Mouse (Mus musculus) adipocyte (in vitro differentiated cells): ENCODE measurements around the gene Fbrs.
"Not testable (repeated sequence)": the region's sequence is repeated elsewhere in the genome, so short reads cannot be mapped to it uniquely, and the experiment has no call there.

ENCODE experiments used
- DNase-seq: peaks from one replicate; pipeline ENCODE4 v3.0.0-alpha.2; 2016; ENCODE audit warnings: low spot score

Fbrs gene

GRCm38 (mm10) chr7:127476336-127476735 is 2.7 kb upstream of the Fbrs start:
- no peak for DNase-seq

- no peak for DNase-seq
These were observed 2.1 kb upstream of the Fbrs start for GRCm38 (mm10) chr7:127476855-127477254.

GRCm38 (mm10) chr7:127477687-127478634 is 1.0 kb upstream of the Fbrs start:
- peak; percentile 99 for DNase-seq

DNA sequence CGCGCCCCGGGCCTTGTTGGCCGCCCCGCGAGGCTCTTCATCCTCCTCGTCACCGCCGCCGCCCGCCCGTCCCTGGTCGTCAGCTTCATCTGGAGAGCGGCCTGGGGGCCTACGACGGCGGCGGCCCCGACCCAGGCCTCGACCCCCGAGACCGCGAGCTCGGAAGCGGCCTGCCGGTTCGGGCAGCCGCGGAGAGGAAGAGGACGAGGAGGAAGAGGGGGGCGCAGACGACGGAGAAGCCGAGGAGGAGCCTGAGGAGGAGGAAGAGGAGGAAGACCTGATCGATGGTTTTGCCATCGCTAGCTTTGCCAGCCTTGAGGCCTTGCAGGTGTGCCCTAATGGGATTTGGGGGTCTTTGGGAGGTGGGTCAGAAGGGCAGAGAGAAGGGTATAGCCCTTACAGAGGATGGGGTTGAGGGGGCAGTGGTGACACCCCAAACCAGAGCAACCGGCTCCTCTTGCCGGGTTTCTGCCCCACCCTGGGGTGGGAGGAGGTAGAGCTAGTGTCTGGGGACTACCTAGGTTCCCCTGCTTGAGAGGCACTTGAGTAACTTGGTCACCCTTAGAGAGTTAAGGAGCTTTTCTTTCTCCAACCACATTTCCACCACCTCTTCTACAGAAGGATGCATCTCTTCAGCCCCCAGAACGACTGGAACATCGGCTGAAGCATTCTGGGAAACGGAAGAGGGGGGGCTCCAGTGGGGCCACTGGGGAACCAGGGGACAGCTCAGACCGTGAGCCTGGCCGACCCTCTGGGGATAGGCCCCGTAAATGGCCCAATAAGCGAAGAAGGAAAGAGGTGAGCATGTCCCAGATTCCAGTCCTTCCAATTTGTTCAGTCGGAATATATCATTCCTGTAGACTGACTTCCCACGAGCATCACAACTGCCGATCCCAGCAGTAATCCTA is 573 bp downstream of the Fbrs start:
- no peak for DNase-seq

- no peak for DNase-seq
These were observed 1.3 kb downstream of the Fbrs start for GRCm38 (mm10) chr7:127480321-127480720.

DNA sequence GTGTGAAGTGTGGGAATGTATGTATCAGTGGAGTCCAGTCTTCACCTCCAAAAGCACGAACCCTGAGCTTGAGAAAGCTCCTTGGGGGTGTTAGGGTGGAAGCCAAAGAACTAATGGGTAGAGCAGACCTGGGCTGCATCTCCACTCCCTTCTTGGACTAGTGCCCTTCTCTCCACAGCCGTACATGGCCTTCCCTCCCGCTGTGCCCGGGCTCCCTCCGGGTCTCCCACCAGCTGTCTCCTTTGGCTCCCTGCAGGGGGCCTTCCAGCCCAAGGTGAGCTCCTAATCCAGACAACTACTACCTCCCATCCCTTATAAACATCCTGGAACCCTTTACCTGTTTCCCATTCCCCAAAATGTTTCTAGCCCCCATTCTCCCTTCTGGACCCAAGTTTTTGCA is 6.4 kb downstream of the Fbrs start:
- DNase-seq: no peak

GRCm38 (mm10) chr7:127488364-127488763 is 9.4 kb downstream of the Fbrs start:
- not testable (repeated sequence) for DNase-seq

DNA sequence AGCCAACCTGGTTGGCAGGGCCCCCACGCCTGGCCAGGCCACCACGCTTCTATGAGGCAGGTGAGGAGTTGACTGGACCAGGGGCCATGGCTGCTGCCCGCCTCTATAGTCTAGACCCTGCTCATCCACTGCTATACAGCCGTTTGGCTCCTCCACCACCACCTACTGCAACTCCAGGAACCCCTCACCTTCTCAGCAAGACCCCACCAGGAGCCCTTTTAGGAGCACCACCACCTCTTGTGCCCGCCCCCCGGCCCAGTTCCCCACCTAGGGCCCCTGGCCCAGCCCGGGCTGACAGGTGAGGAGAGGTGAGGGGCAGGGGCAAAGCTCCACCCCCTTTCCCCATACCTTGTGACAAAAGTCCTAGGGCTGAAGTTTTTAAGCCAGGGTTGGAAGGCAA is 11.0 kb downstream of the Fbrs start:
- no peak for DNase-seq

- DNase-seq: no peak
These were observed 12.8 kb downstream of the Fbrs start for GRCm38 (mm10) chr7:127491846-127492245.

DNA sequence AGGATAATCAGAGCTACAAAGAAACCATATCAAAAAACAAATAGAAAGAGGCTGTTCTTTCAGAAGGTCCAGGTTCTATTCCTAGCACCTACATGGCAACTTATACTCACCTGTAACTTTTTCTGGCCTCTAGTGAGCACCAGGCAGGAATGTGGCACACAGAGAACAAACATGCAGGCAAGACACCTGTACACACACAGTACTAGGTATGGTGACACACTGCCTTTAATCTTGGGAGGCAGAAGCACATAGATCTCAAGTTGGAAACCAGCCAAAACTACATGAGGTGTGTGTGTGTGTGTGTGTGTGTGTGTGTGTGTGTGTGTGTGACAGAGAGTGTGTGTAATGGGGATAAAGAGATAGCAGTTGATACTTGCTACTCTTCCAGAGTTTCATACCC is 15.6 kb downstream of the Fbrs start:
- DNase-seq: no peak

DNA sequence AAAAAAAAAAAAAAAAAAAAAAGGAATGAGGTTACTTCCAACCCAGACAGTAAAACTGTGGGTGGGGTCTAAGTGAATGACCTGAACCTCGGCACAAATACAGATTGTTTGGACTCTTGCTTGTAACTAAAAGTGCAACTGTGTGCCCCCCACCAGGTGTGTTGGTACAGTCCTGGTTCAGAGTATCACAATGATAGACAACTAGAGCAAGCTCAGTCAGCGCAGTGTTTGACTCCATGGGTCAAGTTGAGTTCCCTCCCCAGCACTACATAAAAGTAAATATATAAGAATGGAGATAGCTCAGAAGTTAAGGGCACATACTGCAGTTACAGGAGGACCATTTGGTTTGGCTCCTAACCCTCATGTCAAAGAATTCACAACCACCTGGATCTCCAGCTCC is 18.4 kb downstream of the Fbrs start:
- DNase-seq: no peak

- peak; percentile 53 for DNase-seq
These were observed 19.4 kb downstream of the Fbrs start for GRCm38 (mm10) chr7:127498407-127498806.

- no peak for DNase-seq
These were observed 29.3 kb downstream of the Fbrs start for GRCm38 (mm10) chr7:127508291-127508690.

DNA sequence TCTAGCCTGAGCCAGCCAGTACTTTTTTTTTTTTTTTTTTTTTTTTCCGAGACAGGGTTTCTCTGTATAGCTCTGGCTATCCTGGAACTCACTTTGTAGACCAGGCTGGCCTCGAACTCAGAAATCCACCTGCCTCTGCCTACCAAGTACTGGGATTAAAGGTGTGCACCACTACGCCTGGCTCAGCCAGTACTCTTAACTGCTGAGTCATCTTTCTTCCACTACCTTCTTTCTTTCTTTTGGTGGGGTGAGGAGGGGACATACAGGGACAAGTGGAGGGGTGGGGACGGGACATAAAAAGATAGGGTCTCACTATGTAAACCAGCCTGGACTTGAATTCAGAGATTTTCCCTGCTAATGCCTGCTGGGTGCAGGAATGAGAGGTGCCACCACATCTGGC is 30.8 kb downstream of the Fbrs start:
- not testable (repeated sequence) for DNase-seq

- DNase-seq: peak; percentile 62
These were observed 32.2 kb downstream of the Fbrs start for GRCm38 (mm10) chr7:127511241-127511640.

DNA sequence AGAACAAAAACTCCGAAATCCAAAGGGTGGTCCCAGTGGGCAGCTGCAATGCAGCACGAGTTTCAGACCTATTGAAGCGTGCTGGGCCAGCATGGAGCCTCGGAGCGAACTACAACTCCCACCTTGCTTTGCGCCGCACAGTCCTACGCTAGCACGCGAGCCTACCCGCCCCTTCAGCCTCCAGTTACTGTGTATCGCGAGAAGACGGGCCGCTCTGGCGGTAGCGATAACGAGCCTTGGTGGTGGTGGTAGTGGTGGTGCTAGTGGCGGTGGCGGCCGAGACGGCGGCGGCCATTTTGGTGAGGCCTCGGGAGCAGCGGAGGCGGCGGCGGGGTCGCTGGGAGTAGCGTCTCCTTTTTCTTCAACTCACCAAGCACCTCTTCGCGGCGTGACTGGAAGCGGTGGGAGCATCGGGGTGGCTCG is 32.8 kb downstream of the Fbrs start, which contains the start of gene Srcap:
Gene Srcap, plus strand, starts transcription at position 176 of the 423 bp plus-strand sequence.
- DNase-seq: peak; percentile 92

GRCm38 (mm10) chr7:127512231-127513015 is 33.4 kb downstream of the Fbrs start:
- peak; percentile 88 for DNase-seq

DNA sequence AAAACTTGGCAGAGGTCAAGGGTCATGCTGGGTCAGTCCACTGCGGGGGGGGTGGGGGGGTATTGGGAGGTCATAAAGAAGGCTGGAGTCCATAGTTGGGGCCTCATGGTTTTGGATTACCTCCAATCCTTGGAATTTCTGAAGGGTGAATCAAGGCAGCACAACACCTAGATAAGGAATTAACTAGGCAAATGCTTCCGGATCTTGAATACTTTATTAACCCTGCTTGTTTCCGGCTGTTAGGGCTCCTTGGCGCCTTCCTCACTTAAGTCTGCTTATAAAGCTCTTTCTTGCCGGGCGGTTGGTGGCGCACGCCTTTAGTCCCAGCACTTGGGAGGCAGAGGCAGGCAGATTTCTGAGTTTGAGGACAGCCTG is 34.0 kb downstream of the Fbrs start:
- DNase-seq: peak; percentile 57

DNA sequence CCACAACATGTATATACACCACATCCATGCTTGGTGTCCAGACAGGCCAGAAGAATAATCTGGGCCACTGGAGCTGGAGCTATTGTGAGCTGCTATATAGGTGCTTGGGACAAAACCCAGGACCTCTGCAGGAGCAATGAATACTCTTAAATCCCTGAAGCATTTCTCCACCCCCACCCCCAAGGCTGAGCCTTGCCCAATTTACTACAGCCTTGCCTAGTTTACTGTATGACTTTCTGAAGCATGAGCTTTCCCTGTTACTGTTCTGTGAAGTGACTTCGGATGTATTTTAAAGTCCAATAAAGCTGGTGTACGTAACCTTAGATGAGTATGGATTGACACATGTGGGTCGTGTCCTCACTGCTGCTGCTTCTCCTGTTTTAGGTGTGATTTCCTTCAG is 34.8 kb downstream of the Fbrs start:
- DNase-seq: no peak

DNA sequence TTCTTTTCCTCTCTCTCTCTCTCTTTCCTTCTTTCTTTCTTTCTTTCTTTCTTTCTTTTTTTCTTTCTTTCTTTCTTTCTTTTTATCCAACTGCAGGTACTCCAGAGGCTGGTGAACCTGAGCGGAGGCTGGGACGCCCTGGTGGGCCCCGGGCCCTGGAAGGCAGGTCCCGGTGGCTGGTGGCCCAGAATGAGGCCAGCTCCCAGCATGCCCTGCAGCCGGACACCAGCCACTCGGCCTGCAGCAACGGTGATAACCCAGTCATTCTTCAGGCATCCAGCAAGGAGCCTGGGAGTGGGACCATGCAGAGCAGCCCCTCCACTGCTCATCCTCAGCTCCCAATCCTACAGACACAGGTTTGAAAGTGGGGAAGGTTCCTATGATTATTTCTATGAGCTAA is 36.8 kb downstream of the Fbrs start:
- DNase-seq: no peak

DNA sequence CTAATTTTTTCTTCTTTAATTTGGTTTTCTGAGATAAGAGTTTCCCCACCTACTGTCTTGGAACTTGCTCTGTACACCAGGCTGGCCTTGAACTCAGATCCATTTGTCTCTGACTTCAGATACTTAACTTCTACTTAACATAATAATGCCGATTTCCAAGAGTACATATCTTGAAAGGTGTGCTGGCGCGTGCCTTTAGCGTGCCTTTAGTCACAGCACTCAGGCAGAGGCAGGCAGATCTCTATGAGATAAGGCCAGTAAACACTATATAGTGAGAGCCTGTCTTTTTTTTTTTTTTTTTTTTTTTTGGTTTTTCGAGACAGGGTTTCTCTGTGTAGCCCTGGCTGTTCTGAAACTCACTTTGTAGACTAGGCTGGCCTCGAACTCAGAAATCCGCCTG is 37.3 kb downstream of the Fbrs start:
- DNase-seq: no peak

DNA sequence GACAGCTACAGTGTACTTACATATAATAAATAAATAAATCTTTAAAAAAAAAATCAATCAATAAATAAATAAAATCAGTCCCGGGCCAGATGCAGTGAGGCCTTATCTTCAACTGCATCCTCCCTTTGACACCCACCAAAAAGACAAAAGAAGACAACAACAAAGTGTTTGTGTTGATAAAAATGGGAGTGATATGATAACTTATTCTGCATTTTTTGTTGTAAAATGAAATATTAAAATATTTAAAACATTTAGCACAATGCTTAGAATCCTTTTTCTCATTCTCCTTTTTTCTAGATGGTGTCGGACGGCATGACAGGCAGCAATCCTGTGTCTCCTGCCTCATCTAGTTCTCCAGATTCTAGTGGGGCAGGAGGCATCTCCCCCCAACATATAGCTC is 40.3 kb downstream of the Fbrs start, which contains the start of gene Gm42715:
Gene Gm42715, plus strand, starts transcription at position 301 of the 400 bp plus-strand sequence.
- DNase-seq: no peak
